Mouse (Mus musculus): ENCODE data around the gene Popdc3.

GRCm38 (mm10) chr10:45185457-45185856 lies 7.6 kb downstream of the Popdc3 start:
- TF ChIP-seq POLR2A (IDR thresholded peaks at IDR 0.05; ENCODE audit: control insufficient read depth, low read depth, low read length) (no peak), CTCF (IDR thresholded peaks at IDR 0.05; ENCODE audit: control insufficient read depth, insufficient read depth, insufficient replicate concordance, low read depth, low read length) (no peak)
